Mouse (Mus musculus) brain, embryonic 14.5 days (tissue): ENCODE measurements at regions not wholly inside any gene's neighbourhood (a gene's known extent, or its start where the extent isn't known, plus 50 kb on each side); places are given as distances from the start of the nearest gene placed in this dataset.

Experiments
- CTCF ChIP-seq: fragments of 200-500 bp; IDR thresholded peaks from 2 replicates; pipeline ENCODE4 v1.5.1; 2012; ENCODE audit warnings: inconsistent platforms, mild to moderate bottlenecking, moderate library complexity, borderline replicate concordance; ENCODE audit not compliant: insufficient read depth, insufficient read length; ENCODE audit errors: extremely low read depth
- POLR2A ChIP-seq: fragments of 200-500 bp; IDR thresholded peaks from 2 replicates; pipeline ENCODE4 v1.6.1; 2012; ENCODE audit warnings: mild to moderate bottlenecking, inconsistent platforms, borderline replicate concordance; ENCODE audit not compliant: poor library complexity, insufficient read depth, insufficient read length, severe bottlenecking; ENCODE audit errors: extremely low read depth

- no peak for TF ChIP-seq CTCF
- no peak for TF ChIP-seq POLR2A
Measured at GRCm38 (mm10) chr10:70380041-70380651, 60.1 kb upstream of the Fam13c start.
